Mouse (Mus musculus) embryo, embryonic 10 days (tissue): ENCODE measurements around the gene Gm13696.
A peak's percentile ranks its signal among the peaks of the same experiment; 100 is the strongest.
"Not testable (repeated sequence)": the region's sequence is repeated elsewhere in the genome, so short reads cannot be mapped to it uniquely, and the experiment has no call there.

Experiments used
- DNase-seq: peaks from one replicate; pipeline ENCODE4 v3.0.0-alpha.2; 2015; ENCODE audit warnings: low spot score

Gene Gm13696

GRCm38 (mm10) chr2:83972823-83973222, at the start of gene Gm13696:
Gene Gm13696 (plus strand): TSS chr2:83973123.
- not testable (repeated sequence) for DNase-seq

GRCm38 (mm10) chr2:83929478-83930088, 43.3 kb upstream of the Gm13696 start:
- DNase-seq = no peak

GRCm38 (mm10) chr2:83940931-83941361, 32.0 kb upstream of the Gm13696 start, which contains the start of gene Zswim2:
Gene Zswim2 (minus strand): TSS chr2:83941228.
- DNase-seq = peak; percentile 91

- no peak for DNase-seq
Measured at GRCm38 (mm10) chr2:83941378-83941777, 31.5 kb upstream of the Gm13696 start.

- DNase-seq = no peak
Measured at GRCm38 (mm10) chr2:83941792-83942191, 31.1 kb upstream of the Gm13696 start.

GRCm38 (mm10) chr2:83955393-83955792, 17.5 kb upstream of the Gm13696 start, which contains the start of gene Gm13698:
Gene Gm13698 (plus strand): TSS chr2:83955693.
- not testable (repeated sequence) for DNase-seq

- DNase-seq = not testable (repeated sequence)
Measured at GRCm38 (mm10) chr2:83961203-83961602, 11.7 kb upstream of the Gm13696 start, which contains the start of gene Gm13693. Gene Gm13693 (plus strand): TSS chr2:83961503.

GRCm38 (mm10) chr2:83967013-83967412, 5.9 kb upstream of the Gm13696 start, which contains the start of gene Gm13695:
Gene Gm13695 (plus strand): TSS chr2:83967313.
- not testable (repeated sequence) for DNase-seq

- not testable (repeated sequence) for DNase-seq
Measured at GRCm38 (mm10) chr2:83978633-83979032, 5.7 kb downstream of the Gm13696 start, which contains the start of gene Gm13694. Gene Gm13694 (plus strand): TSS chr2:83978933.

- not testable (repeated sequence) for DNase-seq
Measured at GRCm38 (mm10) chr2:83984443-83984842, 11.5 kb downstream of the Gm13696 start, which contains the start of gene Gm13697. Gene Gm13697 (plus strand): TSS chr2:83984743.

GRCm38 (mm10) chr2:83990253-83990652, 17.3 kb downstream of the Gm13696 start, which contains the start of gene Gm13691:
Gene Gm13691 (plus strand): TSS chr2:83990553.
- not testable (repeated sequence) for DNase-seq

- not testable (repeated sequence) for DNase-seq
Measured at GRCm38 (mm10) chr2:83993639-83994255, 20.8 kb downstream of the Gm13696 start.

- not testable (repeated sequence) for DNase-seq
Measured at GRCm38 (mm10) chr2:83994526-83994925, 21.6 kb downstream of the Gm13696 start.

GRCm38 (mm10) chr2:84008913-84009312, 36.0 kb downstream of the Gm13696 start:
- DNase-seq = no peak

GRCm38 (mm10) chr2:84009818-84010217, 36.9 kb downstream of the Gm13696 start:
- no peak for DNase-seq

- no peak for DNase-seq
Measured at GRCm38 (mm10) chr2:84014572-84014971, 41.6 kb downstream of the Gm13696 start.

- not testable (repeated sequence) for DNase-seq
Measured at GRCm38 (mm10) chr2:84016291-84016690, 43.4 kb downstream of the Gm13696 start.

- no peak for DNase-seq
Measured at GRCm38 (mm10) chr2:84018330-84018729, 45.4 kb downstream of the Gm13696 start.

- peak; percentile 51 for DNase-seq
Measured at GRCm38 (mm10) chr2:84019519-84020305, 46.8 kb downstream of the Gm13696 start.

- no peak for DNase-seq
Measured at GRCm38 (mm10) chr2:84021930-84022329, 49.0 kb downstream of the Gm13696 start.

- DNase-seq = no peak
Measured at GRCm38 (mm10) chr2:84022905-84023304, 50.0 kb downstream of the Gm13696 start.

GRCm38 (mm10) chr2:84023319-84023718, 50.4 kb downstream of the Gm13696 start:
- DNase-seq = no peak
